Mouse (Mus musculus) layer of hippocampus, adult 2 months (tissue): ENCODE measurements around the gene Trp73. TPM values are rescaled to one million over a fixed set of nuclear protein-coding genes. Genes with fewer than 3 reads are reported as not detected.

Experiments
- DNase-seq, 2 experiments: peaks; one replicate each; pipeline ENCODE4 v3.0.0; 2022; ENCODE audit warnings: low spot score in 2 of 2
- H3K27ac ChIP-seq: fragments of 200-600 bp; 2 replicates; pipeline ENCODE4 v1.8.1; 2022
- H3K4me3 ChIP-seq: fragments of 200-600 bp; 2 replicates; pipeline ENCODE4 v1.8.1; 2022; ENCODE audit warnings: mild to moderate bottlenecking
- CTCF ChIP-seq: fragments of 200-600 bp; conservative IDR thresholded peaks from 2 replicates; pipeline ENCODE4 v1.8.1; 2022; ENCODE audit warnings: antibody characterized with exemption, mild to moderate bottlenecking, moderate library complexity
- total RNA-seq, 2 experiments: library from RNA; stranded (reverse); gene quantifications; 2 replicates each; pipeline ENCODE4 v1.2.3; 2021

Gene Trp73
- total RNA-seq, 2 experiments from 2014 or later: 3.3 to 3.6 TPM

DNA sequence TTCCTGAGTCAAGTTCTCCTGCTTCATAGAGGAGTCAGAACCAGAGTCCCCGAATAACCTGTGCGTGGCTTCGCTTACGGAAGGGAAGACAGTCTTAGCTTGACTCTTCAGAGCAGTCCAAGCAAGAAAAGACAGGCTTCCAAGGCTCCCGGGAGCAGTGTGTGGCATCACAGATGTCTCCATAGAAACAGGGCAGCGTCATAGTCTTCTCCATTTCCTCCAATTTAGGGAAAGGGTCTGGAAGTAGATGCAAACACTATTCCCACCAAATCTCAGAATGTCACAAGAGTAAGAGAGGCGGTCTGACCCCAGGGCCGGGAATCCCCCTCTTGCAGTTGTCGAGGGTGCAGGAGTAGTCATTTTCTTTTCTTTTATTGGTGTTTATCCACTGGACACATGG lies 97.4 kb downstream of the Trp73 start, which contains the start of gene Ccdc27:
Gene Ccdc27 (minus strand): TSS at position 101 of the 400 bp plus-strand sequence.
- Histone ChIP-seq H3K27ac (no peak within 1 kb of the TSS), H3K4me3 (no peak within 1 kb of the TSS)
- no peak for DNase-seq
- TF ChIP-seq CTCF: no peak

DNA sequence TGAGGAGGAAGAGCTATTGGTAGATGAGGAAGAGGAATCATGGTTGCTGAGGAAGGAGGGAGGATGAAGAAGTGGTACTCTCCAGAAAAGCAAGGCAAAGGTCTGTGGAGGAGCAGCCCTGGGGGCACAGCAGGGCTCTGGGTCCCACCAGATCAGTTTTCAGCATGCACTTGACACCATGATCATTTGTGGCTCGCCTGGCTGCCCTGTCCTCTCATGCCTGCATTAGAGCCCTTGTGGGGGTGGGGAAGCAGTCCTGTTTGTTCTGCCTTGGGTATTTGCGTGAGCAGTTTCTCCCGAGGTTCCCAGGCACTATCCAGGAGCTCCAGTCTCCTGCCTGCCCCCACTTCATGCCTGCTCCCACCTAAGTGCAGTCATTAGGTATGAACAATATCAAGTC lies 102.9 kb downstream of the Trp73 start:
- no peak for DNase-seq
- Histone ChIP-seq H3K27ac (no peak overlapping the region), H3K4me3 (no peak overlapping the region)
- no peak for TF ChIP-seq CTCF

DNA sequence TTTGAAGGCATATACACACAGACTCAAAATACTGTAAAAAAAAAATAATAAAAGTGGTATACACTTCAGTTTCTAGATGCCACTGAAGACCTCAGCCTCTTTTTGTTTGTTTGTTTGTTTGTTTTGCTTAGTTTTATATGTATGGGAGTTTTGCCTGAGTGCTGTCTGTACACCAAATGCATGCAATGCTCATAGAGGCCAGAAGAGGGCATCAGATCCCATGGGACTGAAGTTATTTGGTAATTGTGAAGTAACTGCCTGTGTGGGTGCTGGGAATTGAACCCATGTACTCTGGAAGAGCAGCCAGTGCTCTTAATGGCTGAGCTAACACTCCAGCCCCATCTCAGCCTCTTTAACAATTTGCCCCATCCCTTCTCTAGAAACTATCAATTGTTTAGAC lies 111.4 kb downstream of the Trp73 start:
- TF ChIP-seq CTCF: peak; percentile 69
- DNase-seq: no peak
- H3K27ac ChIP-seq: no peak overlapping the region
- H3K4me3 ChIP-seq: no peak overlapping the region

DNA sequence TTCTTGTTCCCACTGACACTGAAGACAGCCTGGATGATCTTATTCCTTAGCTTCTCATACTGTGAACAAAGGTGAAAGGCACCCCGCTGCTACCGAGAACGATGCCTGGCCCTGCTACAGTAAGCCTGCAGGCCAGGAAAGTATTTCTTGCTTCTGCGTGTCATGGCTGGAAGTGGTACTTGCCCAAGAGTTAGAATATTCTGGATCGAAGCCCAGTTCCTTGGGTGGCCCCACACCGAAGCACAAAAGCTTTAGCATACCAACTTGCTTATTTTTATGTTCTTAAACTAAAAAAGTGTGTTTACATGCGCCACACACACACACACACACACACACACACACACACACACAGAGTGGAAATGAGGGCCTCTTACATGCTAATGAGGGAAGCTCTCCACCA lies 111.9 kb downstream of the Trp73 start:
- Histone ChIP-seq H3K4me3 (no peak overlapping the region), H3K27ac (no peak overlapping the region)
- no peak for TF ChIP-seq CTCF
- no peak for DNase-seq

DNA sequence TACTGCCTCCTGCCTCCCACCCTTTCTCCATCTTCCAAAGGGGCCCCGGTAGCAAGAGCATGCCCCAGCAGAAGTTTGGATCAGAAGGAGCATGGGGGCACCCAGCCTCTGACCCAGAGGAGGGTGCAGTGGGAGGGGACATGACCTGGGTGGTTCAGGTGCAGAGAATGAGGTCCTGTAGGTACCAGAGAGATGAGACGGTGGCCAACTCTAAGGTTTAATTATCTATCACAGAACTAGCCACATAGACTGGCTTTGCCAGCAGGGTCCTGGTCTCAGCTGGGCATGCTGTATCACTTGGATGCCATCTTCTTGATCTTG lies 113.6 kb downstream of the Trp73 start:
- TF ChIP-seq CTCF: no peak
- H3K4me3 ChIP-seq: peak overlapping the region; percentile 47; the same call in 1 of the 2 replicates
- peak overlapping the region; percentile 89; the same call in 1 of the 2 replicates for H3K27ac ChIP-seq
- DNase-seq: no peak

DNA sequence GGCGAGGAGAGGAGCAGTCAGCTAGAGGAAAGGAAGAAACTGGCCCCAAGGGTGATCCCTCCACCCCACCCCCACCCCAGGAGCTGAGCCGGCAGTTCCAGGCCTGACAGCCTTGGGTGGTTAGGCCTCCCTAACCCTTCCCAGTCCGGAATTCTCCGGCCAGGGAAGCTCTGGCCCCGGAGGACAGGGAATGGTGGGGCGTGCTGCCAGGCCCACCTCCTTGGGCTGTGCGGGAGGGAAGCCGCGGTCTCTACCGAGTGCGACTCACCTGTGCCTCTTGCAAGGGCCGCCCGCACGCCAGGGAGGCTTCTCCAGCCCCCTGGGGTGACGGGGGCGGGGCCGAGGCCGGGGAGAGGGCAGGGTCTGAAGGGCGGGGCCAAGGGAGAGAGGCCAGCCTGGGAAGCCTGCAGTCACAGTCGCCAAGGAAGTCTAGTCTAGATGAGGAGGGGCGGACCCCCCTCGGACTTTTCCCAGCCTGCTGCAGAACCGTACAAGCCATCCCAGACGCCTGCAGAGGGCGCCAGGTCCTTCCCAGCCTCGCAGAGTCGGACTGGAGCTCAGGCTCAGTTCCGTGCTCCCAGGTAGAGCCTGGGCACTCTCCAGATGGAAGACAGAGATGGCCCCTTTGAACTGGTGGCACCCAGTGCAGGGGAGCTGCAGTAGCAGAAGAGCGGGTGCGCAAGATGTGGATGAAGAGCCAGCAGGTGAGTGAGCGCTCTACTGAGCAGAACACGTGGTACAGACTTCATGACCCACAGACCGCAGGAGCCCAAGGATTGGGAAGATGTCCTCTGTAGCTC lies 114.2 kb downstream of the Trp73 start, which contains the start of gene Smim1:
Gene Smim1 (minus strand): TSS at position 590 of the 800 bp plus-strand sequence.
- H3K27ac ChIP-seq: peak within 1 kb of the TSS; percentile 89
- TF ChIP-seq CTCF: peak; percentile 80
- peak; percentile 57 to 64 for DNase-seq
- H3K4me3 ChIP-seq: peak within 1 kb of the TSS; percentile 47

DNA sequence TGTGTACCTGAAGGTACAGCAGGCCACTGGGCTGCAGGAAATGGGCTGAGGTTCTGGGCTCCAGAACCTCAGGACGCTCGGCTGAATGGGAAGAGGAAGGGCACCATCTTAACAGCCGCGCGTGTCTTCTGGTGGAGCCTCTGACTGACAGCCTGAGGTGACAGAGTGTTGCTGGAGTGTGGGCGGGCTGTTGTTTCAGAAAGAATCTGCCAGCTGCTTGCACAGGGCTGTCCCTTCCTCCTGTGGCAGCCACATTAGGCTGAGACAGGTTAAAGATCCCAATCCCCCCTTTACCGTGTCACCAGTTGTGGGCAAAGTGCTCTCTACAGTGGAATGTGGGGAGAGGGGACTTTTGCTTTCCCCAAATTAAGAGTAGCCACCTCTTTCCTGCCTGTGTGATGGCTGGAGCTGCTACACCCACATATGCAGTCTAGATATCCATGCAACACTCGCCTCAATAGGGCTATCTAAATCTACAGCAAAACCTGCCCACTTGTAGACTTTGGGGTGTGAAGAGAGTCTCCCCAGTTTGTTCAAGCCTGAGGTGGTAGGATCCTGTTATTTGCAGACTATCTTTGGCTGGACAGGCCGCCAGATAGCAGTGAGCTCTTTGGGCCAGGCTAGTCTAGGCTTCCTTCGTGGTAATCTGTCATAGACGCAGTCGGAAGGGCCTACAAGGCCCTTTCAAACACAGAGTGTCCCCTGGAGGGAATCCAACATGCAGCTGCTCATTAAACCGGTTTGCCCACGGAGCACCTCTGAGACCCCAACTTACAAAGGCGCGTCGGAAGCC lies 115.1 kb downstream of the Trp73 start:
- no peak for TF ChIP-seq CTCF
- no peak for DNase-seq
- peak overlapping the region; percentile 47 for H3K4me3 ChIP-seq
- H3K27ac ChIP-seq: peak overlapping the region; percentile 89

DNA sequence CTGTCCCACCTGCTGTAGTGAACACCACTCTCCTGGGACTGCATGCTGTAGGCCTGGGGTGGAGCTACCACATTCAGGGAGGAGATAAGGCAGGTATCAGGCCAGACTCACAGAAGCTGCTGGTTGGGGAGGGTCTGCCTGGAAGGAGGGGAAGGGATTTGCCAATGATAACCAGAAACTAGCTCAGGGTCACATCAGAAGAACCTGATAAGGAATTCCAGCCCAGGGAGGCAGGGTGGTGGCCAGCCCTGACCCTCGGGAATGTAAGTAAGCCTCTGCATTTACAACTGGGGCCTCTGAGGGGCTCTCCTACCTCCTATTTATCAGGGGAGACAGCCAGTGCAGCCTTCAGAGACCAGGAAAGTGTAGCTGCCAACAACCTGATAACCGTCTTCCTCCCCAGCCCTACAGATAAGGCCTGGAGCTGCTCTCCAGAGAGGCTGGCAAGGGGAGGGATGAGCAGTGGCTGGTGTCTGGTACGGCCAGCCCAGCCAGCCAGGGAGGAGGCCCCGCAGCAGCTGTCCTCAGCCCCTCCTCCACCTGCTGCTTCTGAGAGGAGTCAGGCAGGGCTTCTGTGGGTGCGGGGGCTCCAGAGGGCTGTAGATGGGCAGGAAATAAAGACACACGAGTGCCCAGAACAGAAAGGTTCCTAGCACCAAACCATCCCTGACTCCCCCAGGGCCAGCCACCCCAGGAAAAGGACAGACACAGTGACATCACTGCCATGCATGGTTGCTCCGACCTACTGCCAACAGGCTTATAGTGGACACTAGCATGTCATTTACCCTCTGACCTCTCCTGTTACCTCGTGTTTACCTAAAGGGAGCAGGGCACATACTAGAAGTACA lies 116.0 kb downstream of the Trp73 start:
- H3K4me3 ChIP-seq: no peak overlapping the region; the same call in 1 of the 2 replicates
- DNase-seq: peak in 1 of 2 experiments; percentile 25
- H3K27ac ChIP-seq: peak overlapping the region; percentile 89
- no peak for TF ChIP-seq CTCF

DNA sequence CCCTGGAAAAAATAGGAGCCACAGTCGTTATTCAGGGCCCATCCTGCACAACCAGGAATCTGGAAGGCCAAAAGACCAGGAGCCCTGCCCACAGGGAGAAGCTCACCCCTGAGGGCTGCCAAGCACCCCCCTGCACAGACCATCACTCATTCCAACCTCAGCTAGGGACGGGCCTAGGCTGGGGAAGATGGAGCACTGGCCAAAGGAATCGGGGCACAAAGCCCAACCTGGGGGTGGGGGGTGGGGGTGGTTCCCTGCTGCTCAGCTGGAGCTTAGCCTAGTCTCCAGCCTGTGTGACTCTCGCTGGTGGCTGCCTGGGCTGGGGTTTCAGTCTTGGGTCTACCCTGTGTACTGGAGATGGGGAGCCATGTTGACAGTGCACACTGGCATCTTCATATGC lies 117.2 kb downstream of the Trp73 start:
- DNase-seq: peak in 1 of 2 experiments; percentile 30
- TF ChIP-seq CTCF: no peak
- Histone ChIP-seq H3K4me3 (no peak overlapping the region), H3K27ac (peak overlapping the region; percentile 89)

DNA sequence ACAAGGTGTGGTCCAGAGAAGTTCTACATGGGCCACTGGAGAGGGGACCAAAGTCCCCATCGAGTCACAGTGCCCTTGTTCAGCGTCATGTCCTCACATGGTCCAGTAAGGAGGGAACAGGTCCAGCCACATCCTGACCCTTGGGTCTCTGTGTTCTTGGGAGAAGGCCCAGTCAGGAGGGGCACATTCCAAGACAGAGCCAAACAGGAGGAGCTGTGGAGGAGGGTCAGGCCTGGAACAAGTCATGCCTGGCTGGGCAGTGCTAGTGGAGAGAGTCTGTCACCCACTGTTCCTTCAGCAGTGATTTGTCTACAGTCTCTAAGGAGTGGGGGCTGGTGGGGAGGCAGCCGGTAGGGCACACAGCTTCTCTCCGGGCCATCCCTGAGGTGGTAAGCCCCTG lies 117.6 kb downstream of the Trp73 start:
- DNase-seq: no peak
- H3K27ac ChIP-seq: peak overlapping the region; percentile 89
- TF ChIP-seq CTCF: no peak
- no peak overlapping the region for H3K4me3 ChIP-seq

DNA sequence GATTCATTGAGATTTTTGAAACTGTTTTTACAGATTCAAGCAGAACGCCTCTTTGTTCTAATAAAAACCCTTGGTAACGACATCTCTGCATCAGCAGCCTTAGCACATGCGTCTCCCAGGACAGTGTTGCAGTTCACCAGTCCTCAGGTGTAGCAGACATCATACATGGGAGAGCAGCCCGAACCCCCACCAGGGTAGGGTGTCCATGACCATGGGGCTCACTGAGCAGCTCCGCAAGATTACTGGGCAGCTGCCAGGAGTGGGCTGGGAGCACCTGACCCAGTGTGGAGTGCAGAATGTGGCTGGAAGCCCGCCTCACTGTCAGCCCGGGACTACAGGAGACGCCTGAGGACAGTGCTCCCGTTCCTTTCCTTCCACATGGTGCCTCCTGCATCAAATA lies 118.6 kb downstream of the Trp73 start:
- TF ChIP-seq CTCF: no peak
- H3K4me3 ChIP-seq: no peak overlapping the region
- peak overlapping the region; percentile 89 for H3K27ac ChIP-seq
- DNase-seq: no peak

DNA sequence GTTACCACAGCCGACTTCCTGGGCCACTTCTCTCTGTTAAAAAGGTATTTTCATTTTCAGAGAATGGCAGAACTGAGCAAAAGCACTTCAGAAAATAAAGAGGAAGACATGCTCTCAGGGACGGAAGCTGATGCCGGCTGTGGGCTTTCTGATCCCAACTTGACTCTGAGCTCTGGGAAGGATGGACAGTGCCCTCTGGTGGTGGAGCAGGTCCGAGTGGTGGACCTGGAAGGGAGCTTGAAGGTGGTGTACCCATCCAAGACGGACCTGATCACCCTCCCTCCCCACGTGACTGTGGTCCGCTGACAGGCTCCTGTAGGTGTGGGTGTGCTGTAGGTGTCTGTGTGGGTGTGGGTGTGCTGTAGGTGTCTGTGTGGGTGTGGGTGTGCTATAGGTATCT lies 120.4 kb downstream of the Trp73 start:
- DNase-seq: peak in 1 of 2 experiments; percentile 62
- H3K4me3 ChIP-seq: no peak overlapping the region

More for the DNA sequence above, 120.4 kb downstream of the Trp73 start:
- H3K27ac ChIP-seq: peak overlapping the region; percentile 41; the same call in 1 of the 2 replicates
- TF ChIP-seq CTCF: peak; percentile 77
